Mouse (Mus musculus): ENCODE measurements at regions not wholly inside any gene's neighbourhood (a gene's known extent, or its start where the extent isn't known, plus 50 kb on each side); places are given as distances from the start of the nearest gene placed in this dataset.

DNA sequence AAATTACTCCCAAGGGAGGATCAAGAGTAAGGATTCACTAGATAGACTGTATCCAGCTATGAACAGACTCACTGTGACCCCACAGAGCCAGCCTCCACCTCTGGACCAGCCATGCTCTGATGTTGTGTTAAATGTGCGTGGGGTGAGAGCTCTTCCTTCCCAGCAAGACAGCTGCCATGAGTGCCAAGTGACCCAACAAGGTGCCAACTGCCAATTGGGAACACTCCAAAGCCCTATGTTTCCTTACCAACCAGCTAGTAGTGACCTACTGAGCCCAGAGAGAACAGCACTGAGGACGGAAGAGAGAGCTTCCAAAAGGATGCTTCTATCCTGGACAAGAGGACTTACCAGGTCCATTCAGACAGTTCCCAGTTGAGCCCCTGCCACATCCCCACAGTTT lies 241.3 kb upstream of the Pabpc6 start:
- no peak for DNase-seq (ENCODE audit: low spot score)

GRCm38 (mm10) chr17:9907077-9907476 lies 237.6 kb upstream of the Pabpc6 start:
- no peak for DNase-seq (ENCODE audit: low spot score)

DNA sequence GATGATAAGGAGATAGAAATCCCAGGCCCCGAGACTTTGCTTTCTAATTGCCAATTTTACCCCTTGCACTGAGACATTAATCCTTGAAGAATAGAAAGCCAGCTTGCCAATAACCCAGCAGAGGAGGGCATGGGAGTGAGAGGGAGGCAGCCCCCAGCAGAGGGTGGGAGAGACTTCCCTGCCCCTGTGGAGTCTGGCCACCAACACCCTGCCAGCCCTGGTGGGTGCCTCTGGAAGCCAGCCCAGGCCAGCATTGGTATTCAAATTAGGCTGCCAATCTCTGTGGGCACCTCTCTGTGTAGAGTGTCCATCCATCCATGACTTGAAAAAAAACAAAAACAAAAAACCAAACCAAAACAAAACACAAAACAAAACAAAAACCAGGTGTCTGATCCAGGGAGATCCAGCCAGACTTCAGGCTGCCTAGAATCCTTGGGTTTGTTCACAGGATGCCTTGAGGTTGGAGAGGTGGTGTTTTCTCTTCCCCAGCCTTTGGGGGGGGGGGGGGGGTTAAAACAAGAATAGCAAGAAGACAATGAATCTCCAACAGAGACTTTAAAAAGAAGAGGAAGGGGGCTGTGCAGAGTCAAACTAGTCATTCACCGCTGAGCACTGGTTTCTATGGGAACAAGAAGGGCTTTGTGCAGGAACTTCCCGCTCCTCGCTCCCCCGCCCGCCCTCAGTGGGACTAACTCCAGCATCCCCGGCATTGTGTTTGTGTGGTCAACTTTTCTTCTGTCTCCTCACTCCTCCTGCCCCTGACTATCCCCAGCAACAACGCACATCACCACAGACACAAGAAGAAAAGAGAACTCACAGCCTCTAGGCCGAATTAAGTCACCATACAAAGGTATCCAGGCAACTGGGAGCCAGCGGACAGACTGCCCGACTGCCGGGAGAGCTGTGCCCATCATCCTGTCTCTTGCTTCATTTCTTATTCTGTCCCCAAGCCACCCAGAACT lies 236.3 kb upstream of the Pabpc6 start:
- no peak for DNase-seq (ENCODE audit: low spot score)

- DNase-seq (ENCODE audit: low spot score), result no peak
Measured at GRCm38 (mm10) chr17:9904525-9904991, 235.0 kb upstream of the Pabpc6 start.

DNA sequence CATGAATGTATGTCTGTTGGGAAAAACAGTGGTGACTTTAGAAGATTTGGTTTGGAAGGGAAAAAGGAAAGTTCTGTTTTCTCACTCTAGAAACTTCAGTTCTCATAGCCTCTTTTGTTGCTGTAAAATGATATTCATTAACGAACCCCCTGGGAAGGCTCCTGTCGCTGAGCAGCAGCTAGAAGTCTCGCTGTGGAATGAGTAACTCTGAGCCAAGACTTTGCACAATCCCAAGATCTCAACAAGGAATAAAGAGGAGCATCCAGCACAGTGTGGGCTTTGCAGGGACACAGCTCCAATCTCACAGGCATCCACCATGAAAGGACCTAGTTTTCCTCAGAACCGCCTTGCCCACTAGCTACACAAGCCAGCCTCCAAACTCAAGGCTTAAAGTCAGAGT lies 233.8 kb upstream of the Pabpc6 start:
- DNase-seq (ENCODE audit: low spot score), result no peak

DNA sequence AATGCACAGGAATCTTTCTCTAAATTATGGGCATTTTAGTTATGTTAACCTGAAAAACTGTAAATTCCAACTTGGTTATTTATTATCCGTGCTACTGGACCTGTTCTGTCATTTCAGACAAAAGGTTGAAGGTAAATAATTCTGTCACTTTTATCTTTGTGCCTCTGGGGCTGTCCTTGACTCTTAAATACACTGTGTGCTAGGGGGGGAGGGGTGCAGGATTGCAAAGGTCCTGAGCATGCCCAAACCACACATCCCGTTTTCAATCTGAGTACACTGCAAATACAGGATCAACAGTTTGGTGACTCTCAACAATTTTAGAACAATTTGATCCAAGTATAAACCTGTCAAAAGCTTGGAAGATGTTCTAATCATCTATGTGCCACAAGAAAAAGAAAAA lies 227.4 kb upstream of the Pabpc6 start:
- no peak for DNase-seq (ENCODE audit: low spot score)

DNA sequence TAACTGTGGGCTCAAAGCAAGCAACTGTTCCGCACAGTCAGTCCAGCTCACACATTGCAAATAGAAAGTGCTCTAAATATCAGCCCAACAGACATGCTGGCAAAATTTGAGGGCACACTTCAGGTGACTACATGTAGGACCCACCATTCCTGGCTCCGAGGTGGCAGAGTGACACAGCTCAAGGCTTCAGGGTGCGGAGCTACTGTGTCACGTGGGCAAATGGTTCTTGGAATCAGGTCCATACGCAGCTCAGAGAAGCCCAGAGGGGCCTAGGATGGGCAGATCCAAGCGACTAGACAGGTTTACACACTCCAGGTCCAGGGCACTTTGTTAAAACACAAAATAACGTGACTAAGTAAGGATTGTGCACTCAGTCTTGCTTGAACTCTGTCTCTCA lies 226.2 kb upstream of the Pabpc6 start:
- DNase-seq (ENCODE audit: low spot score), result no peak

GRCm38 (mm10) chr17:9894828-9895685 lies 225.5 kb upstream of the Pabpc6 start:
- DNase-seq (ENCODE audit: low spot score), result no peak

GRCm38 (mm10) chr17:9893966-9894365 lies 224.4 kb upstream of the Pabpc6 start:
- peak; percentile 30 for DNase-seq (ENCODE audit: low spot score)

- DNase-seq (ENCODE audit: low spot score), result no peak
Measured at GRCm38 (mm10) chr17:9892776-9893175, 223.3 kb upstream of the Pabpc6 start.

GRCm38 (mm10) chr17:9892141-9892540 lies 222.6 kb upstream of the Pabpc6 start:
- no peak for DNase-seq (ENCODE audit: low spot score)

- DNase-seq (ENCODE audit: low spot score), result no peak
Measured at GRCm38 (mm10) chr17:9888494-9888893, 219.0 kb upstream of the Pabpc6 start.

DNA sequence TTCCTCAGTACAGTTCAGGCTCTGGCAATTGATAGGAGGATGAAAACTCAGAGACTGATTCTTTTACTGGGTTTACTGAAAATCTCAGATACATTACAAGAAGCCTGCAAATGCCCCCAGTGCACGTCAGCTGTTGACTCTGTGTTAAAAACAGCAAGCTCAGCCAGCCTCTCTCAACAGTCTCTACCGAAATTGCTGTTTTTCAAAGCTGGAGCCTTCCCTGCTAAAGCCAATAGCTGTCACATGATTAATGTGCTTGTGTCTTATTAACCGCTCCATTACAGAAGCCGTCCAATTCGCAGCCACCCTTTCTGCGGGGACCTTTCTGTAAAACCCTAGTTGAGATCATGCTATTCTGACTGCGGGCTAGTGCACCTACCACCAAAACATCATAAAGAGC lies 215.6 kb upstream of the Pabpc6 start:
- DNase-seq (ENCODE audit: low spot score), result no peak

GRCm38 (mm10) chr17:9882639-9883226 lies 213.2 kb upstream of the Pabpc6 start:
- no peak for DNase-seq (ENCODE audit: low spot score)

GRCm38 (mm10) chr17:9879556-9880206 lies 210.2 kb upstream of the Pabpc6 start:
- no peak for DNase-seq (ENCODE audit: low spot score)

- DNase-seq (ENCODE audit: low spot score), result no peak
Measured at GRCm38 (mm10) chr17:9873695-9874094, 204.2 kb upstream of the Pabpc6 start.

DNA sequence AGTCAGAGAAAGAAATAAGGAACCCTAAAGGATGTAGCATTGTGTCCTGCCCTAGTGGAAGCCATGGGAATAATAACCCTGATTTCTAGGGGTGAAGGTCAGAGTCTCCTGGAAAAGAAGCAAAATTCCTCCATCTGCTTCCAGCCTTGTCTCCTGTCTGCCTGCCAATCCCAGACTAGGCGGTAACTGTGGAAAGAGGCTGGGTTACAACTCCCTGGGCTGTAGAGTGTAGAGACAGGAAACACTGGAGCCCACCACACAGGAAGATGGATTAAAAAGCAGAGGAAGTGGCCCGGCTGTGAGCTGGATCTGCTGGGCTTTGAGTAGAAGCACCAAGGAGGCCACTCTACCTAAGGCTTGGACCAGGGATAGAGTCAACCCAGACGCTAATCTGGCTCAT lies 200.7 kb upstream of the Pabpc6 start:
- no peak for DNase-seq (ENCODE audit: low spot score)

GRCm38 (mm10) chr17:9868747-9869281 lies 199.3 kb upstream of the Pabpc6 start:
- no peak for DNase-seq (ENCODE audit: low spot score)

- no peak for DNase-seq (ENCODE audit: low spot score)
Measured at GRCm38 (mm10) chr17:9864254-9864653, 194.7 kb upstream of the Pabpc6 start.

DNA sequence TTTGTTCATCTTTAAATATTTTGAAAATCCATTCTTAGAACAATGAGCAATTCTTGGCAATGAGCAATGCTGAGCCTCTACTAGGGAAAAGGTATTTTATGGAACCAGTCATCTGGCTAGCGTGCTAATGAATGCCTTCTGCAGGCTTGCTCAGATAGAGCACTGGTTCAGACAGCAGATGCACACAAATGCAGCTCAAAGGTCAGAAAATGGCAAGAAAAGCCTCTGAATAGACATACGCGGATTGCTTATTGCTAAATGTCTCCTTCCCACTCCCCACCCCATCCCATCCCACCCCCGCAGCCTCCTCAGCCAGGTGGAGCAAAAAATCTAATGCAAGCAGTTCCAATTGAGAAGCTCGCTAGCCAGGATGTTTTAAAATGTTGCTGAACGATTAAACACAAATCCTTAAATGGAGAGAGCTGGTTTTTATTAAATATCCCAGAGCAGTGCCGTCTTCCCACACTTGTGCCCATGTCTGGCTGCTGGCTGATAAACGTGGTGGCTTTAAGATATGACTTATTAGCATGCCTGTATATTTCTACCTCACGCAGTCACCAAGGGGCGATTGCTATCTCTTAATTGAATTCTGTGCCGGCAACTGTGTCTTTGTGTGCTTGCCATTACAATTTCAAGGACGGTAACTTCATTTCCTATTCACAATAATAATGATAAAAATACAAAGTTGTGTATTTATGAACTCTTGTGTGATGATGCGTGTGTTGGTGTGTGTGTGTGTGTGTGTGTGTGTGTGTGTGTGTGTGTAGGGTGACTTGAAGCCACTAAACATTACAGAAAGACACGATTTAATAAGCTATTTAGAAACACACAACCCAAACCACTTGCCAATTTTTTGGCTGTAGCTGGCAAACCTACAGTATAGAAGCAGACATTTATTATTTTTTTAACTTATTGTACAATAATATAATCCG lies 192.7 kb upstream of the Pabpc6 start:
- DNase-seq (ENCODE audit: low spot score), result no peak

Measured in thymus, postnatal 0 days (tissue).